Mouse (Mus musculus): ENCODE results near the gene Ovca2.

DNA sequence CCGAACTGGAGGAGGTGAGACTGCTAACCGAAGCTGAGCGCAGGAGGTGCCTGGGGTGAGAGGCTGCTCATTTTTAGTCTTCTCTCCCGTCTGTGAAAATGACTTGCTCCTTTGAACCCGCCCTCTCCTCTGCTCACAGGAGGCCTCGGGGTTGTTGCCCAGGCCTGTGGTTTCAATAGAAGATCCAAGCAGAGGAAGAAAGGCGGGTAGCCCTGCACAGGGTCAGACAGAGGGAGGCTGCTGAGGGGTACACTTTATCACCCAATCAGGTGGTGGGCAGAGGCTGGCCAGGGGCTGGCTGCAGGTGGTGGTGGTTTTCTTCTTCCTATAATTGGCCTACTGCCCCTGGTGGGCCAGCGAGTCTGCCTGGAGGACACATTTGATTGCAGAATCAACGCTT is 25.8 kb upstream of the Ovca2 start:
- no peak for TF ChIP-seq CTCF (IDR thresholded peaks at IDR 0.05; ENCODE audit: extremely low read depth, insufficient read length, insufficient replicate concordance, low read depth, low read length)
- TF ChIP-seq POLR2A (IDR thresholded peaks at IDR 0.05; ENCODE audit: low read depth, low read length), result no peak
